In genomic region chr12:108143624-108144498, GRCm38 (mm10) we compare ENCODE assay signal across 17 mouse cellular contexts. TPM values are rescaled to one million over a fixed set of nuclear protein-coding genes. Genes with fewer than 3 reads are reported as not detected.
DNase-seq lines count a peak whose midpoint lies in the region; ATAC-seq and TF ChIP-seq lines count a peak whose summit lies in the region.
"Had no signal": no experiment of that assay in that cellular context is flagged by ENCODE, and none has a peak within 500 bp of the region (broad histone marks: within the 10 kb centered on the region; RNA-seq: fewer than 3 reads in every experiment).

No protein-coding gene starts in this region.

- H3K36me3 ChIP-seq in intestine, embryonic 16.5 days (ENCODE audit: control insufficient read depth, insufficient read depth, low read length): 0 out of 2 replicates have a peak, but pooled peaks cover under 1% of the 10 kb centered on the region
- peaks cover 2% of the 10 kb centered on the region; the same call in 1 of the 2 replicates for H3K36me3 ChIP-seq in intestine, embryonic 15.5 days
- H3K36me3 ChIP-seq in G1E (replicated peaks): peaks cover 83% of the 10 kb centered on the region
- H3K36me3 ChIP-seq in kidney, postnatal 0 days (ENCODE audit: insufficient read depth, low read length): peaks cover 10% of the 10 kb centered on the region; the same call in 1 of the 2 replicates

- no peak for TF ChIP-seq POLR2A in bone marrow macrophage, adult 2 months (IDR thresholded peaks at IDR 0.05; ENCODE audit: borderline replicate concordance, low read depth, low read length)

- no peak overlapping the region for H3K4me3 ChIP-seq in intestine, embryonic 16.5 days (ENCODE audit: low read length)
- H3K4me3 ChIP-seq in intestine, embryonic 15.5 days (replicated peaks): no peak overlapping the region
- H3K4me3 ChIP-seq in G1E (ENCODE audit: low read depth, low read length): no peak overlapping the region
- no peak overlapping the region for H3K4me3 ChIP-seq in bone marrow macrophage, adult 2 months (ENCODE audit: insufficient read depth, low read length)
- no peak overlapping the region for H3K4me3 ChIP-seq in kidney, postnatal 0 days (replicated peaks; ENCODE audit: low read depth, low read length)
- H3K4me3 ChIP-seq: heart, embryonic 15.5 days; layer of hippocampus, adult 2 months; lung, embryonic 15.5 days; midbrain, embryonic 10.5 days had no signal

- no peaks in the 10 kb centered on the region for H3K9me3 ChIP-seq in intestine, embryonic 16.5 days (ENCODE audit: control insufficient read depth, low read length)
- H3K9me3 ChIP-seq in intestine, embryonic 15.5 days: no peaks in the 10 kb centered on the region
- no peaks in the 10 kb centered on the region for H3K9me3 ChIP-seq in G1E (replicated peaks)
- no peaks in the 10 kb centered on the region for H3K9me3 ChIP-seq in kidney, postnatal 0 days (replicated peaks; ENCODE audit: low read length)
- H3K9me3 ChIP-seq: heart, embryonic 15.5 days; lung, embryonic 15.5 days; midbrain, embryonic 10.5 days had no signal

- no peak for DNase-seq in G1E (ENCODE audit: low spot score)
- no peak for DNase-seq in kidney, postnatal 0 days (ENCODE audit: low spot score)
- DNase-seq in urinary bladder, postnatal 4 days (ENCODE audit: low spot score in 2 of 2): no peak
- no peak for DNase-seq in layer of hippocampus, adult 9-11 months
- no peak for DNase-seq in spleen, postnatal 4 days (ENCODE audit: low spot score in 2 of 2)
- DNase-seq: adrenal gland, adult 8-10 months; cerebellum, adult 8-10 months; retina, postnatal 1 day; thymus, postnatal 25 days had no signal

- no peaks in the 10 kb centered on the region; the same call in 1 of the 2 replicates for H3K4me1 ChIP-seq in intestine, embryonic 16.5 days (ENCODE audit: control insufficient read depth, insufficient read depth, low read length)
- no peaks in the 10 kb centered on the region for H3K4me1 ChIP-seq in intestine, embryonic 15.5 days (replicated peaks)
- H3K4me1 ChIP-seq in G1E (ENCODE audit: insufficient read depth, low read depth, low read length): peaks cover 17% of the 10 kb centered on the region
- H3K4me1 ChIP-seq in bone marrow macrophage, adult 2 months (ENCODE audit: control insufficient read depth, insufficient read depth, low read length): peaks cover 8% of the 10 kb centered on the region
- H3K4me1 ChIP-seq in kidney, postnatal 0 days (replicated peaks; ENCODE audit: insufficient read depth, low read length): no peaks in the 10 kb centered on the region
- H3K4me1 ChIP-seq: lung, embryonic 15.5 days; midbrain, embryonic 10.5 days had no signal

- no peak overlapping the region for H3K9ac ChIP-seq in intestine, embryonic 16.5 days (ENCODE audit: low read depth, low read length)
- H3K9ac ChIP-seq in intestine, embryonic 15.5 days: no peak overlapping the region
- H3K9ac ChIP-seq in kidney, postnatal 0 days (ENCODE audit: low read depth, low read length): no peak overlapping the region
- H3K9ac ChIP-seq: heart, embryonic 15.5 days; hindbrain, embryonic 14.5 days; lung, embryonic 15.5 days had no signal

- no peak overlapping the region for H3K4me2 ChIP-seq in intestine, embryonic 16.5 days (ENCODE audit: low read depth, low read length)
- H3K4me2 ChIP-seq in intestine, embryonic 15.5 days (replicated peaks): no peak overlapping the region
- no peak overlapping the region for H3K4me2 ChIP-seq in kidney, postnatal 0 days (ENCODE audit: low read length)
- H3K4me2 ChIP-seq: heart, embryonic 15.5 days; hindbrain, embryonic 14.5 days; lung, embryonic 15.5 days had no signal

- 90% methylated on average over 5 of the region's 5 CpGs for WGBS in intestine, embryonic 16.5 days
- WGBS in intestine, embryonic 15.5 days: 88% methylated on average over 5 of the region's 5 CpGs
- WGBS in kidney, postnatal 0 days: 88% methylated on average over 5 of the region's 5 CpGs

- no peaks in the 10 kb centered on the region for H3K27me3 ChIP-seq in intestine, embryonic 16.5 days (replicated peaks; ENCODE audit: control insufficient read depth, insufficient read depth, low read length)
- no peaks in the 10 kb centered on the region for H3K27me3 ChIP-seq in intestine, embryonic 15.5 days (replicated peaks)
- H3K27me3 ChIP-seq in G1E (ENCODE audit: insufficient read depth, low read length): no peaks in the 10 kb centered on the region
- H3K27me3 ChIP-seq in kidney, postnatal 0 days (ENCODE audit: insufficient read depth, low read length): no peaks in the 10 kb centered on the region
- H3K27me3 ChIP-seq: heart, embryonic 15.5 days; lung, embryonic 15.5 days had no signal

- no peak overlapping the region for H3K27ac ChIP-seq in intestine, embryonic 16.5 days (ENCODE audit: low read length)
- no peak overlapping the region for H3K27ac ChIP-seq in intestine, embryonic 15.5 days
- no peak overlapping the region for H3K27ac ChIP-seq in bone marrow macrophage, adult 2 months (ENCODE audit: insufficient read depth, low read depth, low read length)
- H3K27ac ChIP-seq in kidney, postnatal 0 days: no peak overlapping the region
- H3K27ac ChIP-seq: heart, embryonic 15.5 days; hindbrain, embryonic 14.5 days; layer of hippocampus, adult 2 months; lung, embryonic 15.5 days; midbrain, embryonic 10.5 days had no signal

- ATAC-seq in intestine, embryonic 16.5 days: peak; percentile 56
- no peak for ATAC-seq in intestine, embryonic 15.5 days
- ATAC-seq in G1E (ENCODE audit: extremely low read depth, insufficient number of reproducible peaks, low FRiP score, poor library complexity, severe bottlenecking): peak; percentile 25; the same call in 1 of the 2 replicates
- peak; percentile 86 for ATAC-seq in kidney, postnatal 0 days (replicated peaks; ENCODE audit: low FRiP score, low read depth)

- TF ChIP-seq CTCF in G1E (IDR thresholded peaks at IDR 0.05; ENCODE audit: low read depth, low read length): no peak
- 0 out of 2 replicates have a peak, but pooled peaks have one; percentile 22 for TF ChIP-seq CTCF in bone marrow macrophage, adult 2 months (IDR thresholded peaks at IDR 0.05; ENCODE audit: low read depth, low read length)
- no peak for TF ChIP-seq CTCF in kidney, postnatal 0 days (IDR thresholded peaks at IDR 0.05; ENCODE audit: low read depth)

RNA-seq across cellular contexts. Expression of gene Setd3, which starts 35.3 kb away (rescaled TPM):
- 89.8 and 90.8 TPM in 2 replicates for polyA plus RNA-seq in intestine, embryonic 16.5 days (2015; fragmentation: Nextera tagmentation; extraction: Ambion mirVana)
- polyA plus RNA-seq in intestine, embryonic 15.5 days (2015; fragmentation: Nextera tagmentation; extraction: Ambion mirVana): 91.7 and 97.9 TPM in 2 replicates
- total RNA-seq in G1E (2014; fragmentation: Nextera tagmentation) (84.2 and 95.0 TPM in 2 replicates), G1E (2017) (107 and 114 TPM in 2 replicates)
- 16.6 and 18.8 TPM in 2 replicates for polyA plus RNA-seq in G1E (2012)
- 75.8 and 82.8 TPM in 2 replicates for polyA plus RNA-seq in bone marrow macrophage, adult 2 months (2012; ENCODE audit: insufficient read depth, insufficient read length, missing spikeins)
- polyA plus RNA-seq in kidney, postnatal 0 days (2015; fragmentation: Nextera tagmentation; extraction: Ambion mirVana): 74.3 and 80.6 TPM in 2 replicates

RNA-seq across cellular contexts. Expression of gene Ccnk, which starts 35.5 kb away (rescaled TPM):
- 1.9 and 2.2 TPM in 2 replicates for polyA plus RNA-seq in intestine, embryonic 16.5 days (2015; fragmentation: Nextera tagmentation; extraction: Ambion mirVana)
- 2.8 and 3.8 TPM in 2 replicates for polyA plus RNA-seq in intestine, embryonic 15.5 days (2015; fragmentation: Nextera tagmentation; extraction: Ambion mirVana)
- total RNA-seq in G1E (2014; fragmentation: Nextera tagmentation) (214 and 263 TPM in 2 replicates), G1E (2017) (13.9 and 14.3 TPM in 2 replicates)
- polyA plus RNA-seq in G1E (2012): 206 and 220 TPM in 2 replicates
- 31.8 and 34.8 TPM in 2 replicates for polyA plus RNA-seq in bone marrow macrophage, adult 2 months (2012; ENCODE audit: insufficient read depth, insufficient read length, missing spikeins)
- polyA plus RNA-seq in kidney, postnatal 0 days (2015; fragmentation: Nextera tagmentation; extraction: Ambion mirVana): 2.8 and 3.3 TPM in 2 replicates
